Mouse (Mus musculus): ENCODE results near the gene Sufu. TPM values are rescaled to one million over a fixed set of nuclear protein-coding genes. Genes with fewer than 3 reads are reported as not detected.
A peak's percentile ranks its signal among the peaks of the same experiment; 100 is the strongest.

Gene Sufu
- polyA plus RNA-seq, 1 experiment: 18.6 TPM

DNA sequence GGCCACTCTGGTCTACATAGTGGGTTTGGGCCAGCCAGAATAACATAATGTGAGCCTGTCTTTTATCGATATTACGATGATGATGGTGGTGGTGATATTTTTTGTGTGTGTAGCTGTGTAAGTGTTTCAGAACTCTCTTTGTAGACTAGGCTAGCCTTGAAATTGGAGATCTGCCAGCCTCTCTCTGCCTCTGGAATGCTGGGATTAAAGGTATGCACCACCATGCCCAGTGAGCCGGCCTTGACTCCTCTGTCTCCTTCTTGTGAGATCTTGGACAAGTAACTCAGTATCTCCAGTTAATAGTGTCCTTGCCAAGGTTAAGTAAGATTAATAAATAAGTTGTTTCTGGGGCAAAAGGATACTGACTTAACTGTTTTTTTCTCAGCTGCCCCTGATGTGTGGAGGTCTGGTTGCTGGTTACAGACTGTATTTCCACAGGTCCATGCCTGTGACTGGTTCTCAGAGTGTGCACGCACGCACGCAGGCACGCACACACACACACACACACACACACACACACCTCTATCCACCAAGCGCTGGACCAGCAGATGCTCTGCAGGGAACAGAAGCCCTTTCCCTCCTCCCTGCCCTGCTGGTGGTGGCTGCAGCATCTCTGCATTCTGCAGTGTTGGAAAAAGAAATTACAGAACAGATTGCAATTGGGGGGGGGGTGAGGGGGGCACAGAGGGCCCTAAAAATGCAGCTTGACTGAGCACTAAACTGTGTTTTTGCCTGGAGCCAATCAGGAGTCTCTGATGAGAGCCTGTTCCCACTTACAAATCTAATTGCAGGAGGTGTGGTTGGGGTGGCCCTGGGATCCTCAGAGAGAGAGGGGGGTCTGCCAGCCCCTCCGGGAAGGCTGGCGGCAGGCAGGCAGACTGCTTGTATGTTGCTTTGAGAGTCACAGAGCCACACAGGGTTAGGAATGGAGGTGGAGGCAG, 129.3 kb downstream of the Sufu start:
- H3K4me3 ChIP-seq (ENCODE audit: extremely low read depth, insufficient read depth, insufficient read length): no peak overlapping the region
- no peak overlapping the region for H3K27ac ChIP-seq (ENCODE audit: insufficient read depth, low read length)
- no peaks in the 10 kb centered on the region for H3K27me3 ChIP-seq (ENCODE audit: control insufficient read depth, insufficient read depth, low read length)
- TF ChIP-seq CTCF (IDR thresholded peaks at IDR 0.05; ENCODE audit: extremely low read depth, insufficient read depth, insufficient read length, insufficient replicate concordance) (no peak), POLR2A (IDR thresholded peaks at IDR 0.05; ENCODE audit: low read depth, low read length) (no peak)
- DNase-seq (ENCODE audit: low read depth in 1 of 2, low spot score in 2 of 2): no peak
- 94% methylated on average over 10 of the region's 10 CpGs for WGBS
- peaks cover 31% of the 10 kb centered on the region for H3K4me1 ChIP-seq (ENCODE audit: control insufficient read depth, insufficient read depth, insufficient read length)
- H3K36me3 ChIP-seq (ENCODE audit: control insufficient read depth, insufficient read depth, low read length): no peaks in the 10 kb centered on the region

DNA sequence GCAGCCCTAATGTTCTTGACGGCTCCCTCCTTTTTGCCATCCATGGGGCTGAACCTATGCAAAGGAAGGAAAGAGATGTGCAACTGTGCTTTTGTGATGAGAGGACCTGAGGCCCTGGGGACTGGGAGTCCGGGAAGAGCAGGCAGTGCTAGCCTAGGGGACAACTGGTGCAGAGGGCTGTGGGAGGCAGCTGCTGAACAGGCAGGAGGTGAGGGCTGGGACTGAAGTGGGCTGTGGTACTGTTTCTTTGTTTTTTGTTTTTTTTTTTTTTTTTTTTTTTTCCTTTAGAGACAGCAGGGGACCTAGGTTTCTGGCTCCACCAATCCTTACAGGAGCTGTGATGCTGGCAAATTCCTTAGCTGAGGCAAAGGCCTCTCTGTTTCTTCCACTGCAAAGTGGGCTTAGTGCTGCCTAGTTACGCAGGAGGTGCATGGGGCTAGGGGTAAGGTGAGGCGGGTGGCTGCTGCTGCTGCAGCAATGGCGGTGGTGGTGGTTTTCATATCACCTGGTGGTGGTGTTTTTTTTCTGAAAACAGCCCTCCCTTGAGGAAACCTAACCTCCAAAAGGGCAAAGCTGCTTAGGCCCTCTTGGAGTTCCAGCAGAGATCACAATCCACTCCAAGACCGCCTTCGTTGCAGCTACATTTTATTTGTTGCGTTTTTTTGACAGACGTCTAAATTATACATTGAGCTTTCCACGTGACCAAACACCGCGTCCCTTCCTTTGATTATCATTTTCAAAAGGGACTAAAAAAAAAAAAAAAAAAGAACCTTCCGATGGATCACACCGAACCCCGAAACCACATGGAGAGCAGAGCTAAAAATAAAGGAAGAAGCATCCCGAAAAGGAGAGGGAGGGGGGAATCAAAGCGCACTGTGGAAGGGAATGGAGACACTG, 131.2 kb downstream of the Sufu start:
- WGBS: 49% methylated on average over 17 of the region's 17 CpGs
- H3K36me3 ChIP-seq (ENCODE audit: control insufficient read depth, insufficient read depth, low read length): no peaks in the 10 kb centered on the region
- no peak for DNase-seq (ENCODE audit: low read depth in 1 of 2, low spot score in 2 of 2)
- H3K27ac ChIP-seq (ENCODE audit: insufficient read depth, low read length): no peak overlapping the region
- TF ChIP-seq POLR2A (IDR thresholded peaks at IDR 0.05; ENCODE audit: low read depth, low read length) (no peak), CTCF (IDR thresholded peaks at IDR 0.05; ENCODE audit: extremely low read depth, insufficient read depth, insufficient read length, insufficient replicate concordance) (no peak)
- H3K4me3 ChIP-seq (ENCODE audit: extremely low read depth, insufficient read depth, insufficient read length): peak overlapping the region; percentile 48; the same call in 1 of the 2 replicates
- no peaks in the 10 kb centered on the region for H3K27me3 ChIP-seq (ENCODE audit: control insufficient read depth, insufficient read depth, low read length)
- H3K4me1 ChIP-seq (ENCODE audit: control insufficient read depth, insufficient read depth, insufficient read length): peaks cover 26% of the 10 kb centered on the region

DNA sequence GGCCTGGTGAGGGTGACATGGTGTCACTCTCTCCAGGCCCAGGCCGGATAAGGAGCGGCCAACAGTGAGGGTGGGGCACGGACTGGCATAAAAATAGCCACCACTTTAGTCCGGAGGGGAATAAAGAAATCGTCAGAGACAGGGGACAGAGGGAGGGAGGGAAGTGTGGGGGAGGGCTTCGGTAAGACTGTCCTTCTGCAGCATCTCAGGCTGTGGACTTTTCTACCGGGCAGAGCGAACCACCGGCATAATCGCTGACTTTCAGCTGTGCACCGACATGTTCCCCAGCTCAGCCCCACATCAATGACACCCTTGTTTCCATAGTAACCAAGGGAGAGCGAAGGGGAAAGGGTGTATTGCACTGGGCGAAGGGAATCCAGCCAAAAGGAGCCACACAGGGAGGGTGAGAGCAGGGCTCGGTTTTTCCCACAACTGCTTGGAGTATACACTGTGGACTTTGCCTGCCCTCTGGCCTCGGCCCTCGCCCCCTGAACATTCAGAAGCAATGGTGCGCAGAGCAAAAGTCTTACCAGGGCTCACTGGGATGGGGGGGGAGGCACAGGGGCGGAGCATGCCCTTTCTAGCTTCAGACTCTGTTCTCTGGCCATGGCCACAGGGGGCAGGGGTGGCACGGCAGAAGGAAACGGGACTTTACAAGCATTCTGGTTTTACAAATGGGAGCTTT, 132.0 kb downstream of the Sufu start:
- Histone ChIP-seq H3K36me3 (ENCODE audit: control insufficient read depth, insufficient read depth, low read length) (no peaks in the 10 kb centered on the region), H3K27me3 (ENCODE audit: control insufficient read depth, insufficient read depth, low read length) (no peaks in the 10 kb centered on the region), H3K27ac (ENCODE audit: insufficient read depth, low read length) (0 out of 2 replicates have a peak overlapping the region, but pooled peaks have one; percentile 10), H3K4me1 (ENCODE audit: control insufficient read depth, insufficient read depth, insufficient read length) (peaks cover 19% of the 10 kb centered on the region), H3K4me3 (ENCODE audit: extremely low read depth, insufficient read depth, insufficient read length) (peak overlapping the region; percentile 48)
- TF ChIP-seq CTCF (IDR thresholded peaks at IDR 0.05; ENCODE audit: extremely low read depth, insufficient read depth, insufficient read length, insufficient replicate concordance) (no peak), POLR2A (IDR thresholded peaks at IDR 0.05; ENCODE audit: low read depth, low read length) (no peak)
- 5% methylated on average over 20 of the region's 20 CpGs for WGBS
- peak in 1 of 2 experiments; percentile 61 for DNase-seq (ENCODE audit: low read depth in 1 of 2, low spot score in 2 of 2)

DNA sequence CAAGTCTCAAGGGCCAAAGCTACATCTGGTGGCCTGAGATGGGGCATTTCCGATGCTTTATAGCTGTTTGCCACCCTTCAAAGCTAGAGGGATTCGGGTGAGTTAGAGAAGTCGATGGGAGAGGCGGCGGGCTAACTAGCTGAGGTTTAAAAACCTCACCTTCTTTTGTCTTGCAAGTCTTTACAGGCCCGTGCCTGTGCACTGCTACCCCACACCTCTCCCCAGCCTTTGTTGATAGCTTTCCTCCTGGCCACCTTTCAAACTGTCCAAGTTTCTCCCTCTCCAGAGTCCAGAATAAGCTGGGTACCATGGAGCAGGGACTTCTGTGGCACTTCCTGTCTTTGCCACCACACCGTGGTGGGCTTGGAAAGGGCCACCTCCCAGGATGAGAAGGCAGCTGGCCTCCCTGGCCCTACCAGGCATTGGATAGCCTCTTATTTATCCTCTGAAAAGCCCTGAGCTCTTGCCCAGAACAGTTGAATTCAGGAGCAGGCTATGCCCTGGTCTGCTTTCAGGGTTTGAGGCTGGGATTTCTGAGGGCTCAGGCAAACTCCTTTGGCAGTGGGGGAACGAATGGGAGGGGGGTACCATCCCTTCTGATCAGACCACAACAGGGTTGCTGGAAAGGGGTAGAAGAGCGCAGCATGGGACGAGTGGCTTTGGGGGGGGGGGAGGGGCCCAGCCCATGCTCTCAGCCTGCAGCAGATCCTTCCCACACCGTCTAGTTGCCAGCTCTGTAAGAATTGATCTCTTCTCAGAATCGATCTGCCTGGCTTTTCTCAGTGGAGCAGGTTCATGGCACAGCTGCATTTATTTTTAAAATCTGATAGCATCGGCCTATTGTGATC, 133.1 kb downstream of the Sufu start:
- 65% methylated on average over 13 of the region's 13 CpGs for WGBS
- Histone ChIP-seq H3K27ac (ENCODE audit: insufficient read depth, low read length) (peak overlapping the region; percentile 12), H3K4me3 (ENCODE audit: extremely low read depth, insufficient read depth, insufficient read length) (no peak overlapping the region), H3K27me3 (ENCODE audit: control insufficient read depth, insufficient read depth, low read length) (no peaks in the 10 kb centered on the region), H3K36me3 (ENCODE audit: control insufficient read depth, insufficient read depth, low read length) (no peaks in the 10 kb centered on the region), H3K4me1 (ENCODE audit: control insufficient read depth, insufficient read depth, insufficient read length) (peaks cover 10% of the 10 kb centered on the region; the same call in 1 of the 2 replicates)
- TF ChIP-seq POLR2A (IDR thresholded peaks at IDR 0.05; ENCODE audit: low read depth, low read length): no peak
- no peak for TF ChIP-seq CTCF (IDR thresholded peaks at IDR 0.05; ENCODE audit: extremely low read depth, insufficient read depth, insufficient read length, insufficient replicate concordance)
- DNase-seq (ENCODE audit: low read depth in 1 of 2, low spot score in 2 of 2): no peak

DNA sequence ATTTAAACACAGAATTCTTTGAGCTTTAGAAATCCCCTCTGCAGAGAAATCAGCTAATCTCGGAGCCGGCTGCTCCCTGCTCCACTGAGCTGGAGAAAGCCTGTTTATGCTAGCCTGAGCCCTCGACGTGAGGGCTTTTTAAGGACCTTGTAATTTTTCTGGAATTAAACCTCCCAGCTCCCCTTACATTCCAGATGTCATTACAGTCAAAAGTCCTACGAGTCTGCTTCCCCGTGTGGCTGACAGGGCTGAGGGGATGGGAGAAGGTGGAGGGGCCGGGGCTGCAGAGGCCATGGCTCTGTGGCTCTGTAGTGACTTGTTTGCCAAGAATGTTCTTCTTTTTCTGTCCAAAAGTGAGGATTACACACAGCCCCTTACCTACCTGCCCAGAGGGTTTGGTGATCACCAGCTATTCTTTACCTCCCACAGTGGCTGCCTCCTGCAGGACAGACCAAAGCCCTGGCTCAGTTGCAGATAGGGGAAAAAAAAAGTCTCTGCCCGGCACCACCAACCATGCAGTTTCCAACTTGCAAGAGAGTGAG, 133.8 kb downstream of the Sufu start:
- Histone ChIP-seq H3K36me3 (ENCODE audit: control insufficient read depth, insufficient read depth, low read length) (no peaks in the 10 kb centered on the region), H3K27ac (ENCODE audit: insufficient read depth, low read length) (no peak overlapping the region), H3K4me3 (ENCODE audit: extremely low read depth, insufficient read depth, insufficient read length) (no peak overlapping the region), H3K4me1 (ENCODE audit: control insufficient read depth, insufficient read depth, insufficient read length) (peaks cover 7% of the 10 kb centered on the region; the same call in 1 of the 2 replicates), H3K27me3 (ENCODE audit: control insufficient read depth, insufficient read depth, low read length) (no peaks in the 10 kb centered on the region)
- no peak for TF ChIP-seq POLR2A (IDR thresholded peaks at IDR 0.05; ENCODE audit: low read depth, low read length)
- no peak for TF ChIP-seq CTCF (IDR thresholded peaks at IDR 0.05; ENCODE audit: extremely low read depth, insufficient read depth, insufficient read length, insufficient replicate concordance)
- DNase-seq (ENCODE audit: low read depth in 1 of 2, low spot score in 2 of 2): no peak
- 86% methylated on average over 8 of the region's 8 CpGs for WGBS
